Mouse (Mus musculus) lung, postnatal 0 days (tissue): ENCODE data around the gene Hepacam.
A peak's percentile ranks its signal among the peaks of the same experiment; 100 is the strongest.

Experiments
- CTCF ChIP-seq: IDR thresholded peaks from 2 replicates; pipeline ENCODE4 v1.5.1; 2016; ENCODE audit warnings: antibody characterized with exemption, mild to moderate bottlenecking
- EP300 ChIP-seq: IDR thresholded peaks from 2 replicates; pipeline ENCODE4 v1.6.1; 2016; ENCODE audit warnings: antibody characterized with exemption, mild to moderate bottlenecking, control low read depth

DNA sequence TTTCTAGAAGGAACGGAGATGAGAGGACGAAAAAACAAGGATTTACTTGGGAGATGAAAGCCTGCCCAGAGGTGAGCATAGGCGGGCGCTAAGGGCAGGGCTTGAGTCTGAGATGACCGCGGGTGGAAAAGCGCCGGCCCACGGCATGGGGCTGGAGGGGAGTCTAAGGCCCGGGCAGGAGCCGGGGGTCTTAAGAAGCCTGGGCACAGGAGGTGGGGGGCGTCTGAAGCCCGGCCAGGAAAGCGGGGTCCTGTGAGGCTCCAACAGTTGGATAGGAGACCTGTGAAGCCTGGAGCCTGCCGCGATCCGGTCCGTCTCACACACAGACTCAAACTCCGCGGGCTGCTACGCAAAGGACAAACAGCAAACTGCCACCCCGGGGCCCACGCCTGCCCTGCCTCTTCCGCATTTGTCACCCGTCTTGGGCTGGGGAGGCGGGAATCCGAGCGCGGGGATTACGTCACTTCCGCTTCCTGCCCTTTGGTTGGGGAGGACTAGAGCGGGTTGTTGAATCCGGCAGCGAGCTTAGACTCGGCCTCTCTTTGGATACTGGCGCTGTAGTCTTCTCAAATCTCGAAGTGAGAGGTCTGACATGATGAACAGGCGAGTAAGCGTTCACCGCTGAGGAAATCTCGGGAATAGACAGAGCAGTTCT lies 19.0 kb upstream of the Hepacam start, which contains the start of gene Ccdc15:
- TF ChIP-seq CTCF (peak; percentile 13; the same call in 1 of the 2 replicates), EP300 (peak; percentile 69)
